Mouse (Mus musculus): ENCODE results near the gene Bcl11a.

Bcl11a gene

GRCm38 (mm10) chr11:24158026-24158425, 80.2 kb downstream of the Bcl11a start:
- no peak for DNase-seq (ENCODE audit: low spot score in 2 of 2)

GRCm38 (mm10) chr11:24159656-24160055, 81.8 kb downstream of the Bcl11a start:
- DNase-seq (ENCODE audit: low spot score in 2 of 2): no peak

- no peak for DNase-seq (ENCODE audit: low spot score in 2 of 2)
Observed at GRCm38 (mm10) chr11:24161458-24161857, 83.6 kb downstream of the Bcl11a start.

- no peak for DNase-seq (ENCODE audit: low spot score in 2 of 2)
Observed at GRCm38 (mm10) chr11:24162056-24162455, 84.2 kb downstream of the Bcl11a start.

- DNase-seq (ENCODE audit: low spot score in 2 of 2): no peak
Observed at GRCm38 (mm10) chr11:24163072-24163471, 85.2 kb downstream of the Bcl11a start.

- DNase-seq (ENCODE audit: low spot score in 2 of 2): no peak
Observed at GRCm38 (mm10) chr11:24164065-24164464, 86.2 kb downstream of the Bcl11a start.

GRCm38 (mm10) chr11:24171675-24172285, 93.9 kb downstream of the Bcl11a start:
- DNase-seq (ENCODE audit: low spot score in 2 of 2): no peak

- DNase-seq (ENCODE audit: low spot score in 2 of 2): no peak
Observed at GRCm38 (mm10) chr11:24172585-24172984, 94.7 kb downstream of the Bcl11a start.

- DNase-seq (ENCODE audit: low spot score in 2 of 2): no peak
Observed at GRCm38 (mm10) chr11:24174161-24174792, 96.4 kb downstream of the Bcl11a start.

- DNase-seq (ENCODE audit: low spot score in 2 of 2): no peak
Observed at GRCm38 (mm10) chr11:24177458-24177857, 99.6 kb downstream of the Bcl11a start.

- DNase-seq (ENCODE audit: low spot score in 2 of 2): no peak
Observed at GRCm38 (mm10) chr11:24178823-24179476, 101.1 kb downstream of the Bcl11a start.

- DNase-seq (ENCODE audit: low spot score in 2 of 2): no peak
Observed at GRCm38 (mm10) chr11:24180040-24180439, 102.2 kb downstream of the Bcl11a start.

- no peak for DNase-seq (ENCODE audit: low spot score in 2 of 2)
Observed at GRCm38 (mm10) chr11:24183501-24183900, 105.6 kb downstream of the Bcl11a start.

GRCm38 (mm10) chr11:24184932-24185331, 107.1 kb downstream of the Bcl11a start:
- peak; percentile 4 to 43 for DNase-seq (ENCODE audit: low spot score in 2 of 2)

GRCm38 (mm10) chr11:24190411-24190810, 112.6 kb downstream of the Bcl11a start:
- DNase-seq (ENCODE audit: low spot score in 2 of 2): no peak

GRCm38 (mm10) chr11:24196460-24197190, 118.8 kb downstream of the Bcl11a start:
- DNase-seq (ENCODE audit: low spot score in 2 of 2): no peak

GRCm38 (mm10) chr11:24197424-24197823, 119.6 kb downstream of the Bcl11a start:
- no peak for DNase-seq (ENCODE audit: low spot score in 2 of 2)

- DNase-seq (ENCODE audit: low spot score in 2 of 2): no peak
Observed at GRCm38 (mm10) chr11:24199560-24199959, 121.7 kb downstream of the Bcl11a start.

- DNase-seq (ENCODE audit: low spot score in 2 of 2): no peak
Observed at GRCm38 (mm10) chr11:24200310-24200709, 122.5 kb downstream of the Bcl11a start.

GRCm38 (mm10) chr11:24201223-24201622, 123.4 kb downstream of the Bcl11a start:
- no peak for DNase-seq (ENCODE audit: low spot score in 2 of 2)

- no peak for DNase-seq (ENCODE audit: low spot score in 2 of 2)
Observed at GRCm38 (mm10) chr11:24202641-24203361, 124.9 kb downstream of the Bcl11a start.

- DNase-seq (ENCODE audit: low spot score in 2 of 2): no peak
Observed at GRCm38 (mm10) chr11:24203489-24203888, 125.6 kb downstream of the Bcl11a start.
